Mouse (Mus musculus): ENCODE measurements around the gene Asb17.

Gene Asb17

DNA sequence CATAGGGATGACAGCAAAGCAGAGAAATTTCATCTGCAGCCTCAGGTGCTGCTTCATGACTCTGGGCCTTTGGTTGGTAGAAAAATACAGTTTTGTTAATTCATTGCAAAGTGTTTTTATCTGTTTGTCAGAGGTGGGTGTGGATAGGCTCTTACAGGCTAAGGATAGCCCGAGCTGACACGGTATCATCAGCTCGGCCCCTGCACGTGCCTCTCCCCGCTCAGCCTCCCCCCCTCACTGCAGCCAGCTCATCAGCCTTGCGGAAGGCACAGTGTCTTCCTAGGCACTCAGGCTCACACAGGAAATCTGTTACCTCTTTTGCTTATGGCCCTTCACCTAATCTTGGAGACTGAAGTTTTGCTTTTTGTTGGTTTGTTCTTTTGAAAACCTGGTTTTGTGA is 44.1 kb downstream of the Asb17 start:
- DNase-seq (ENCODE audit: low read depth in 2 of 2, low spot score in 2 of 2), result no peak

- DNase-seq (ENCODE audit: low read depth in 2 of 2, low spot score in 2 of 2), result no peak
Measured at GRCm38 (mm10) chr3:153889188-153889781, 45.3 kb downstream of the Asb17 start.

- DNase-seq (ENCODE audit: low read depth in 2 of 2, low spot score in 2 of 2), result peak; percentile 25 to 59
Measured at GRCm38 (mm10) chr3:153895454-153895853, 51.4 kb downstream of the Asb17 start.

DNA sequence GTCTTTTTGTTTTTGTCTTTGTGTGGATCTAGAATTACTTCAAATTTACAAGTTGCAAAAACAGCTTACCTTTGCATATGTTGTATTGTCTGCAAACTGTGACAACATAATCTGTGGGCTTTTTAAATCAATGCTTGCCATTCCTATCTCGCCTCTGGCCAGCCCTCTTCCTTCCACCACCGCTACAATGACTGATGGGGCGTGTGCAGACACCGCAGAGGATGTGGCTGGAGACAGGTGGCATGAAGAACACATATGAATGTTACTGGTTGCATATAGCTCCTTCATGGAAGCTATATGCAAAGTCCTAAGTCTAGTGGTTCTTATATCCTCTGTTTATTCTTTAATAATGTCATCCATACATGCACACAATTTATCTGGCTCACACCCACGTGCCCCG is 53.2 kb downstream of the Asb17 start:
- no peak for DNase-seq (ENCODE audit: low read depth in 2 of 2, low spot score in 2 of 2)

DNA sequence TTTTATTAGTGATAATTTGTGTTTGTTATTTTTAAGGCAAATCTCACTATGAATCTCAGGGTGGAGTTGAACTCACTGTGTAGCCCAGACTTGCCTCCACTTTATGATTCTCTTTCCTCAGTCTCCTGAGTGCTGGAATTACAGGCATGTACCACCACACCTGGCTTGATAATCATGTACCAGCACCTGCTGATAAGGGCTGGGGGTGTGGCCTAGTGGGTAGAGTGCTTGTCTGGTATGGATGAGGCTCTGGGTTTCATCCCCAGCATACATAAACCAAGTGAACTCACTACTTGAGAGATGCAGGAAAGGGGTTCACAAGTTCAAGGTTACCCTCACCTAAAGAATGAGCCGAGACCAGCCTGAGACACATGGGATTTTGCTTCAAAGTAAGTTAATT is 57.9 kb downstream of the Asb17 start:
- DNase-seq (ENCODE audit: low read depth in 2 of 2, low spot score in 2 of 2), result no peak

DNA sequence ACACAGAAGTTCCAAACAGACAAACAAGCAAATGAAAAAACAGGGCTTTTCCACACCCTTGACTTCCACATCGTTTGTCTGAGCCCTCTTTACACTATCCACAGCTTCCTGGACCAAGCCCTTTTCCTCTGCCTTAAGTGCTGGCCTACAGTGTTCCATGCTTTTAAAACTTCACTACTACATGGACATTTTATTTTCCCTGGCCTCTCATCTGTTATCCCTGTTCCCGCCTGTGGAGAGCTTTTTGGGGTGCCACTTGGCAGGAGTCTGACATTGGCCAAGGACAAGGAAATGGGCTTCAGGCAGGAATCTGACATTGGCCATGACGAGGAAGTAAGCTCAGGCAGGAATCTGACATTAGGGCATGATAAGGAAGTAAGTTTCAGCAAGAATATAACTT is 58.6 kb downstream of the Asb17 start:
- DNase-seq (ENCODE audit: low read depth in 2 of 2, low spot score in 2 of 2), result no peak

GRCm38 (mm10) chr3:153904586-153904985 is 60.6 kb downstream of the Asb17 start:
- DNase-seq (ENCODE audit: low read depth in 2 of 2, low spot score in 2 of 2), result no peak

Measured in CD8-positive naive resting alpha-beta T cell, adult 2 months (primary cell).